Mouse (Mus musculus): ENCODE measurements around the gene Klk9.

Klk9 gene

DNA sequence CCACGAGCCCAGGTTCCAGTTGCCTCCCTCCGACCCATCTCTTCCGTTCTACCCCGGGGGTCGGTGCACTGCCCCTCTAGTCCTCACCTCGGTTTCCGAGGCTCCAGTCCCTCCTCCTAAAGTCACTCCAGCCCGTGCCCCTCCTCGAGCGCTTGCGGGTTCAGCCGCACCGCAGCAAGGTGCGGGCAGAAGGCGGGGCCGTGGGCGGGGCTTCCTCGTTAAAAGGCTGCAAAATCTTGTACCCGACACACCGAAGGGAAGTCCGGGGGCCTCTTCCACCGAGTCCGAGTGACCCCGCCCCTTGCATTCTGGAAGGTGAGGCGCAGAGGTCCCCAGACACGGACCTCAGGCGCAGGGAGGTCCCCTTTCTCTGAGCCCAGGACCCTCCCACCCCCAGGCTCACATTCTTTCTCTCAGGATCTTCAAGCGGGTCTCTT lies 5.7 kb downstream of the Klk9 start, which contains the start of gene Klk8:
TSS of gene Klk8 (plus strand) at position 245 of the 437 bp plus-strand sequence.
- DNase-seq = peak; percentile 74

DNA sequence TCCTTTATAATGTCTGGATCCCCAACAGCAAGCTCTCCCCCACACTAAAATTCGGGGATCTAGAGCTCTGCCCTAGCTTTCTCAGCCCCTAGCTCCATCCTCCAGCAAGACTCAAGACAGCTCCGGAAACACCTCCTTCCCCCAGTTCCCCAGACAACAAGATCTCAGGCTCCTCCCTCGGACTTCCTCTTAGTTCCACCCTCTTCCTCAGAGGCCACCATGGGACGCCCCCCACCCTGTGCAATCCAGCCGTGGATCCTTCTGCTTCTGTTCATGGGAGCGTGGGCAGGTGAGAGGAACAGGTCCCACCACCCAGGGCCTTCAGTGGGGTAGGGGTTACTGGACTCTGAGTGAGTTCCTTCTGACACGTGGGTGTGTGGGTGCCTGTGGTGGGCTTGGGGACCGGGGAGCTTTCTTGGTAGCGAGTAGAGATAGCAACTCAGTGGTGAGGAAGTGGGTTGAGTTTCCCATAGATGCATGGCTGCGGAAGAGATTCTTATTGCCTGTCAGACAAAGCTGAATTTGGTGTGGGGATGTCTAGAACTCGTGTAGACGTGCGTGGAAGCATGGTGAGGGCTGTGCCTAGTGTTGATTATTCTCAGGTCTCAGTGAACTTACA lies 6.3 kb downstream of the Klk9 start:
- DNase-seq = peak; percentile 54

DNA sequence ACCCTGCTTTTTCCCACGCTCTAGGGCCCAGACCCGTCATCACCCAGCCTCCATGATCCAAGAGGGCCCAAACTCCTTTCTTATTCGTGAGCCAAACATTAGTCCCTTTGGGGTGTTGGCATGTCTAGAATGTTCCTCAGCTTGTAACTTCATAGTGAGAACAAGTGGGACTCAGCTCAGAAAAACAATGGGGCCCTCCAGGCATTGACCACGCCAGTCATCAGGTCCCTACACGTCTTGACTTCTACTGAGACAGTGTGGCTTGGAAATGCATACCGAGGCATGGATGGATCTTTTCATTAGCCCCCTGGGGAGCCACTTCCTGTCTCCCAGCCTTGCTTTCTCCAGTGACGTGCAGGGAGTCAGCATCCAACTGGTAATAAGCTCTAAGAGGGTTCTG lies 8.2 kb downstream of the Klk9 start:
- no peak for DNase-seq

DNA sequence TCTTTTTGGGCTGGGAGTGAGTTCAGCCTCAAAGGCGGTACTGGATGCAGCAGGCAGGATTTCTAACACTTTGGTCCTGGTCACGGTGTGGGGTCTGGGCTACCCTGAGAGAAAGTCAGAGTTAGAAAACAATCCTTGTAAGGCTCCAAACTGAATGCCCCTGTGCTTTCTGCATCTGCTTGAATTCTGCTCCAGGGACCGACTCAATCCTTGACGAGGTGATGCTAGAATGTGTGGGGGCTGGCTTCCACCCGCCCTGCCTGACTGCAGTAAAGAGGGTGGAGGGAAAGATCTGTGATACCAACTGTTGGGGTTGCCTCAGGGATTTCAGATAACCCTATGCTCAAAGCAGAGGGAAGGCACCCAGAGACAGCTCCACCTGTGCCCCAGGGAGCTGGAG lies 19.3 kb downstream of the Klk9 start, which contains the start of gene Klk7:
TSS of gene Klk7 (plus strand) at position 301 of the 400 bp plus-strand sequence.
- no peak for DNase-seq

DNA sequence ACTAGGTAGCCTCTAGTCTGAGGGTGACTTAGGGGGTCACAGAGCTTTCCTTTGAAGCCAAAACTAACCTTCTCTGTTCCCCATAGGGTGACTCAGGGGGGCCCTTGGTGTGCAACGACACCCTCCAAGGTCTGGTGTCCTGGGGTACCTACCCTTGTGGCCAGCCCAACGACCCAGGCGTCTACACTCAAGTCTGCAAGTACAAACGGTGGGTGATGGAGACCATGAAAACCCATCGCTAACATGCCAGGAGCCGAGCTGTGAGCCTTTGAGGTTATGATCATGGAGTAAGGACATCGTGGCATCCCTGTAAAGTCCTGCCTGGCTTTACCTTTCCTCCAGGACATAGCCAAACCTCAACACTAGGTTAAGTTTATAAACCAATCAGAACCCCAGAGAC lies 23.5 kb downstream of the Klk9 start:
- no peak for DNase-seq

DNA sequence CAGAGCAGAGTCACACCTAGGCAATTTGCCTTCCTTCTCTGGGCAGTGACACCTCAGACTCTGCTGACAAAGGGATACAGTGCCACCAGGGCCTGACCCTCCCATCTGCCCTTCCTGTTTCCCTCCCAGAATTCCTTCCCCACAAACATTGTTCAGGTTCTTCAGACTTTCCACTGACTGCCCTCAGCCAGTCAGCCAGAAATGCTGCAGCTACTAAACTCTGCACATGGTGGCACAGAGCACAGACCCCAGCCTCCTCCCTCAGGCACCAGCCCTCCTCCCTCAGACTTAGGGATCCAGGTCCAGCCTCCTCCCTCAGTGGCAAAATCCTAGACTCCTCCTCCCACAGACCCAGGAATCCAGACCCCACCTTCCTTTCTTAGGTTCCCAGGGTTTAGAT lies 25.1 kb downstream of the Klk9 start:
- no peak for DNase-seq

DNA sequence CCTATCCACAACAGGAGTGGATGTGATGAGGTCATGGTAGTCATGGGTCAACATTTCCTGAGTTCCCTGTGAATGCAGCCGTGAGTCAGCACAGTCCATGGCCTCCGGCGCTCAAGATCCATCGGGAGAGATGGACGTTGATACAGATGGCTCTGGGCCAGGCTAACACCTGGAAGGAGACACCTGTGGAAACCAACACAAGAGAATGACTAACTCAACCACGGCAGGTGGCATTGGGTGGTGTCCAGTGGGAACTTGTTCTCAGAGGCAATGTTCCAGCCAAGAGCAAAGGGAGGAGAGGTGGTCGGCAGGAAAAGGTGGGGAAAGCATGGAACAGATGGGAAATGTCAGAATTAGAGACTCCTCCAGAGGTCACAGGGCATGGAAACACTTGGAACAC lies 29.9 kb downstream of the Klk9 start:
- DNase-seq = no peak

DNA sequence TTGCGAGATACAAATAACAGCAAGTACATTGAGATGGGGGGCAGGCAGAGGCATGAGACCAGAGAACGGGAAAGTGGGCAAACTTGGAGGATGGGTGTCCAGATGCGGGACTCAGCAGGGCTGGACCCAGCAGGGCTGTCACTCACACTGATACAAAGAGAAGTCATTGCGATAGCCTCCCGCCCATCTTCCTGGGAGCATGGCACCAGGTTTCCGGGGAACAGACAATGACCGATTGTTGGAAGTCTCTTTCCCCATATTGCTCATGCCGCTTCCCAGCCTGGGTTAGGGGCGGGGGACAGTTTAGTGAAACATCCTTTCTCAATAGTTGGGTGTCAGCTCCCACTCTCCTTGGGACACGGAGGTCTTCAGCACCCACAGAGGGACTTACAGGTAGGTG lies 32.5 kb downstream of the Klk9 start, which contains the start of gene Klk6:
TSS of gene Klk6 (plus strand) at position 301 of the 400 bp plus-strand sequence.
- DNase-seq = no peak

DNA sequence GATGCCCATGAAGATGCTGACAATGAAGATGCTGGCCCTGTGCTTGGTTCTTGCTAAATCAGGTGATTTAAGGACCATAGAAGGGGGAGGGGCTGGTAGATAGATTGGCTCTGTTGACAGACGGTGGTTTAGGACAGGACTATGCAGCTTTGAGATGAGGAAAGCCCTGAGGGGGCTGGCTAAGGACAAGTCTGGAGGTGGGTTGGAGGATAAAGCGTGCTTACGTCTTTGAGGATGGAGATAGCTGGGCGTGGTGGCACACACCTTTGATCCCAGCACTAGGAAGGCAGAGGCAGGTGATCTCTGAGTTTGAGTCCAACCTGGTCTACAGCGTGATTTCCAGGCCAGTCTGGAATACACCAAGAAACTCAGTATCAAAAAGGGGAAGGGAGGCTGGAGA lies 34.4 kb downstream of the Klk9 start:
- DNase-seq = no peak

DNA sequence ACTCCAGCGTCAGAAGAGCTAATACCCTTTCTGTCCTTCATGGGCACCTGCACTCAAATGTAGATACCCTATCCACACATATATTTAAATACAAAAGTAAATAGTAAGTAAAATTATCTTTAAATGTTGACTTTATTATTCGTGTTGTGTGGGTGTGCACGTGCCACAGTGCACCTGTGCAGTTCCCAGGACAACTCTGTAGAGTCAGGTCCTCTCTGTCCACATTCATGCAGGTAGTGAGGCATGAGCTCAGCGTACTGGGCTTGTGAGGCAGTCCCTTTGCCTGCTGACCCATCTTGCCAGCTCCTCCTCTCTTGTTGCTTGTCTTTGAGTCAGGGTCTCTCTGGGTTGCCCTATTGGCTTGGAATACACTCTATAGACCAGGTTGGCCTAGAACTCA lies 36.0 kb downstream of the Klk9 start:
- no peak for DNase-seq

DNA sequence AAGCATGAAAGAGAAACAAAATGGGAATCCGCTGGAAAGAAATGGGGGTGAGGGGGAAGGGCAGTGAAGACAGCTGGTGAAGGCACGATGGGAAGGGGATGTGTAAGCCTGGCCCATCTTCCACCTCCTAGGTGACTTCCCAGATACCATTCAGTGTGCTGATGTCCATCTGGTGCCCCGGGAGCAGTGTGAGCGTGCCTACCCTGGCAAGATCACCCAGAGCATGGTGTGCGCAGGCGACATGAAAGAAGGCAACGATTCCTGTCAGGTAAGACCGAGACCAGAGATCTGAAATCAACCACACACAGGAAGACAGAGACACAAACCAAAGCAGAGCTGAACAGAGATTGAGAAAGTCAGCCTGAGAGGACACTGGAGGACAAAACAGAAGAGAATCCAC lies 37.3 kb downstream of the Klk9 start:
- DNase-seq = no peak

DNA sequence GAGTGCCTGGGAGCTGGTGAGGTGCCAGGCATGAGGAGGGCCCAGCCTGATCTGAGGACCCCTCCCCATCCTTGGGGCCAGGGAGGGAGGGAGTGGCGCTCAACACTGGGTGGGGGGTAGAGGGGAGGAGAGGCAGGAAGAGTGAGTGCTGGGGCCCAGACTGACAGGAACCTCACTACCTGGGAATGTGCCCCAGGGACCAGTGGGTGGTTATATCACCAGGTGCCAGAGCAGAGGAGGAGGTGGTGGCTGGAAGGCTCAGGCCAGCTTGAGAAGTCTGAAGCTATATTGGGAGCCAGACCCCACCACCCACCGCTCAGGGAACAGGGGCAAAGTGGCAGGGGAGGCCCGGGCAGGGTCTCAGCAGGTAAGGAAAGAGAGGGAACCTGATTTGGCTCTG lies 50.0 kb downstream of the Klk9 start, which contains the start of gene Klk5:
TSS of gene Klk5 (plus strand) at position 271 of the 400 bp plus-strand sequence.
- no peak for DNase-seq

DNA sequence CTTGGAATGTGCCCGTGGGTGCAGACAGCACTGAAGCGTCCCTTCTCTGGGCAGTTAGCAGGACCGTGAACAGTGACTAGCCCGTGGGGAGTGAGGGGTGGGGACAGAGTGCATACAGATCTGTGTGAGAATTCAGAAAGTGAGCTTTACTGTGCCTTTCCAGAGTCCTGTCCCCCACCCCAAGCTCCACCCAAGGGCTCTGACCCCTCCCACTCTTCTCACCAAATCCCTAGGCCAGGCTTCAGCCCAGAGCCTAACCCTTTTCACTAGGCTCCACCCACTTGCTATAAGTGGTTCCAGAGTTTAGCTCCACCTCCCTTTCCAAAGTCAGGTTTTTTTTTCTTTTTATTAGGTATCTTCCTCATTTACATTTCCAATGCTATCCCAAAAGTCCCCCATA lies 52.1 kb downstream of the Klk9 start:
- no peak for DNase-seq
